Mouse (Mus musculus) thymus, postnatal 4 days (tissue): Measurements from ENCODE around the gene Crocc2.

Experiments used
- DNase-seq: peaks from one replicate; pipeline ENCODE4 v3.0.0; 2021

Crocc2 gene

GRCm38 (mm10) chr1:93168295-93168775, at the start of gene Crocc2:
Gene Crocc2, plus strand, starts transcription at chr1:93168725.
- no peak for DNase-seq

GRCm38 (mm10) chr1:93118816-93119215, 49.7 kb upstream of the Crocc2 start:
- no peak for DNase-seq

GRCm38 (mm10) chr1:93123179-93123854, 45.2 kb upstream of the Crocc2 start:
- DNase-seq: no peak

DNA sequence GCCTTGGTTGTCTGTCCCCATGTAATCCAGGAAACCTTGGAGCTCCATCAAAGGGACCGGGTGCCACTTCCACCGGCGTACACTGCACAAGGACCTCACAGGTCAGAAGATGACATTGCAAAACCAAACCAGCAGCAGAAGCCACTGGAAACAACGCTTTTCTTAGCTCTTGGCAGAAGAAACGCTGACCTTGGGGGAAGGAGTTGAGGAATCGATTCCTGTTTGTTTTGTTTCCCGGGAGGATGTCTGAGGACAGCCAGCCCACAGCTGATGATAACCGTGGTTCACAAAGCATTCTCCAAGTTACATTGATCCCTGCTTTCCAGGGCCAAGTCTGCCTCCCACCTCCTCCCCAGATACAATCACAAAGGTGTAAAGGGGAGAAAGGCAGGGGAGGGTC, 44.5 kb upstream of the Crocc2 start:
- DNase-seq: no peak

- DNase-seq: no peak
These were observed 43.3 kb upstream of the Crocc2 start for GRCm38 (mm10) chr1:93125256-93125655.

DNA sequence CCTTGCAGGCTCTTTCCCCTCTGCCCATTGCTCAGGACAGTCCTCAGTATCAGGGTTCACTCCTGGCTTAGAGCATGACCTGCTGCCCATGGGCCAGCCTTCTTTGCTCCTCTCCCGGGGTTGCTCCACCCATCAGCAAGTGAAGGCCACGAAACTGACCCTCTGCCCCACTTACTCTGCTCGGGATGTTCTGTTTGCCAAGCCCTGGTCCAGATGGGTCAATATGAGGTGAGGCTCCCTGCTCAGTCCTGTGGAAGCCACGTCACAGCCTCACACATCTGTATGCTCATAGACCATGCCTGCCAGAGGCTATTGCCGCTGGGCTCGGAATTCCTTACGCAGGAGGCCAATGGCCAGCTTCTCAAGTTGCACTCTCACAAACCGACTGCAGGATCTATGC, 40.3 kb upstream of the Crocc2 start:
- DNase-seq: no peak

DNA sequence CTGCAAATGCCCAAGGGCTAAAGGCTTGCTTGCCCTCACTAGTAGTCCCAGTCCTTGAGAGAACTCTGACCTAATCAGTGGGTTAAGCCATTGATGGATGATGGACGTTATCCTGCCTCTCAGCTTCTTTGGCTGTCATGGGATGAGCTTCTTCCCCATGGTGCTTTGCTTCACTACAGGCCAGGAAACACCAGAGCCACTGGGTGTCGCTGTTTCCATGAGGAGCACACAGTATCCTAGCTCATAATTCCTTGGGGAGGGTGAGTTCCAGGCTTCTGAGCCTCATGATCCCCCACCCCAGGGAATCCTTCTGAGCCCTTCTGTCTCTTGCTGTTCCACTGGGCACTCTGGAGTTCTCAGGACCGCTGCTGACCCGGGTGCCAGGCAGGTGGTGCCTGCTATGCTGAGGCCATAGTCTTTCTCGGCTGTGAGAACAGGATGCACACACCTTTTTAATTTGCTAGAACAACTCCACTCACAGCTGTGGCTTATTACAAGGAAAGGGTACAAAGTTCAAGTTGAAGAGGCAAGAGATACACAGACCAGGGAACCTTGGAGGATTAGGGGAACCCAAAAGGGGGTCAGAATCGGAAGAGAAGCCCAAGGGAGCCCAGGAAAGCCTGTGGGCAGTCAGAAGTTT, 39.7 kb upstream of the Crocc2 start:
- DNase-seq: peak; percentile 36

DNA sequence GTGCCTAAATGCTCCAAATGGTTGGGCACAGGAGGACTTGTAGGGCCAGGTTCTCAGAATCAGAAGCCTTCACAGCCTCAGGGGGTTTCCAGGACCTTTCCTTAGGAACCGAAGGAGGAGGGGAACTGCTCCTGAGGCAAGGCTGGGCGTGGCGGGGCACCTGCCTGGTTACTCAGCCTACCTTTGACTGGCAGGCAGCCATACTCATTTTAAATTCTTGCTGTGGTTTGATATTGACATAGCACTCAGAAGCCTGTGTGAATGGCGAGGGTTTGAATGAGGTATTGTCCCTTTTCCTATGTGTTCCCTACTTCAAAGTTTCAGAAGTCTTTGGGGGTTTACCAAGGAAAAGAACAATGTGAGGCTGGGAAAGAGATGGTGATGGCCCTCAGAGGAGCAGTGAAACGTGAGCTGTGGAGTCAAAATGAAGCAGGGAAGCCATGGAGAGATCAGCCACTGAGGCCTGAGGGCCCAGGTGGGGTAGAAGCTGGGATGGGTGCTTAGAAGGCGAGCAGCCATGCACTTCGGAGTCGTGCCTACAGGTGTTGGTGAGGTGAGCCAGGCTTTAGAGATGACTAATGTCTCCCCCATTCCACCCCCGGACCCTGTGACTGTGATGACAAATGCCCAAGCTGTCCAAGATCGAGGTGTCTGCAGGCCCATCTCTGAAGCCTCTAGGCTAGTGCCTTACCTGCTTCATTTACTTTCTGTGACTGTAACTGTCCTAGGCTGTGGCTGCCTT, 38.1 kb upstream of the Crocc2 start:
- DNase-seq: no peak

- no peak for DNase-seq
These were observed 35.8 kb upstream of the Crocc2 start for GRCm38 (mm10) chr1:93132676-93133075.

- no peak for DNase-seq
These were observed 33.4 kb upstream of the Crocc2 start, which contains the start of gene Agxt for GRCm38 (mm10) chr1:93135036-93135526. Gene Agxt, plus strand, starts transcription at chr1:93135240.

GRCm38 (mm10) chr1:93138534-93138933, 30.0 kb upstream of the Crocc2 start:
- no peak for DNase-seq

DNA sequence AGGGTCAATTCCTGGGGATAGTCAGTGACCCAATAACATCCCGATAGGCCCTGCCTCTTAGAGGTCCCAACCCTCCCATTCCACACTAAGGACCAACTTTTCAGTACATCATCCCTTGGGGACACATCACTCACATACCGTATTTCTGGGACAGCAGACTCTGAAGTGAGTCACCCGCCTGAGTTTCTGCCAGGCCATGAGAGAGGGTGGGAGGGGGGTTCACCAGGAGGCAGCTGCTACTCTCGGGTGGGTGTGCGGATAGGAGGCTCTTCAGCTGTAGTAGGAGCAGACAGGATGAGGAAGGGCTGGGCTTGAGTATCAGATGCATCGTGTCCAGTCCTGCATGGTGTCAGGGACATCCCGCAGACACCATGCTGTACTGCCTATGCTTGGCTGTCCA, 28.8 kb upstream of the Crocc2 start:
- DNase-seq: no peak

- no peak for DNase-seq
These were observed 25.7 kb upstream of the Crocc2 start for GRCm38 (mm10) chr1:93142871-93143270.

GRCm38 (mm10) chr1:93144176-93144575, 24.3 kb upstream of the Crocc2 start:
- no peak for DNase-seq

DNA sequence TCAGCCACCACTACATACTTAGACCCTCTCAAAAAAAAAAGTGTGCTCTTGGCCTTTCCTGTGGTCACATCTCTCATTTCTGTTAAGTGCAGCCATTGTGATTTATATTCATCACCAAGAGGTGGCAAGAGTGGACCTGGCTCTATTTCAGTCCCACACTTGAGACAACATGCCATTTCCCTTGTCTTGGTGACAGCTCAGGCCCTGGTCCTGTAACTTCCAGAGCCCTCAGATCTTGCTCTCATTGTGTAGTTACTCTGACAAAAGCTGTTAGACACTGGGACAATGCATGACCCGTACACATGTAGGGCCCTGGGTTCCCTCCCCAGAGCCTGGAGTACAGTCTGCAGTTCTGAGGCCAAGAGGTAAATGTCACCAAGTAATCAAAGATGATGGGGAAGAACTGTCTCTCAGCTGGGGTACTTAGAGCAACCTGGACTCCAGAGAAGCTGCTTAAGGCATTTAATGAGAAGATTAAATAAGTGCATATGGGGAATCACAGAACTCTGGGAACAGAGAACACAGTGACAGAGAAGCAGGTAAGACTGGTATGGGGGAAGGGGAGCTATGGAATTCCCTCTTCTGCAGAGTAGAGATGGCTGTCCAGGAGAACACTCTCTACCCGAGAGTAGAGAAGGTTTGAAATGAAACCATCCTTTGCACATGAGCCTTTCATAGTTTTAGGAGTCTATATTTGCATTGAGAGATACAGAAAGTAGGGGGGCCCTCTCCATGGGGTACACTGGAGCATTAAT, 17.4 kb upstream of the Crocc2 start:
- DNase-seq: no peak

DNA sequence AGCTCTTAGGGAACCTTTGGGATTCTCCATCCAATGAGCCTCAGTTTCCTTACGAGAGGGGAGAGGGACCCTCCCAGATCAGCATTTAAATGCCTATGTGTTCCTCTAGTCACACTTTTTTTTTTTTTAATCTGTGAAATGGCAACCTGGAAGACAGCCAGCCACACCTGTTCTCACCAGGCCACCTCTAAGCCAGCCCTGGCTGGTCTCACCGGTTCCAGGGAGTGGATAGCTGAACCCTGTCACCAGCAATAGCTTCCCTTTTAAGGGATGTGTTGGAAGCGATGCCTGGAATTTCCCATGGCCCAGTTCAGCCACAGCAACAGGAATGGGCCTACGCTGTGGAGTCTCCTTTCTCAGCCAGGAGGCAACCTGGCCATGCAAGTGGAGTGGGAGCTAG, 11.0 kb upstream of the Crocc2 start:
- DNase-seq: no peak

DNA sequence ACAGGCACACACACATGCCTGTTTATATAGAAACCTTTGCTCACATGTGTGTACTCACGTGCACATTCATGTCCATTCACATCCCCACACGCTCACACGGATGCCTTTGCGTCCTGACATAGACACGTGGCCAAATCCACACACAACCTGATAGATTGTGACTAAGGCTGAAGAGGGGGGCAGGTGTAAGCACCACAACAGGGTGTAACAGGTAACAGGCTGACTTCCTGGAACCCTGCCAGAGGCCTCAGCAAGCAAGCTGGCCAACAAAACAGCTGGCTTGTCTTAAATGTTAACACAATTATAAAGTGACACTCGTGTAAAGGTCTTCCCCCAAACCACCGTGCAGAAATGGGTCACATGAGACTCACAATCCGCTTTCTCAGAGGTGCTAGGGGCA, 9.6 kb upstream of the Crocc2 start:
- no peak for DNase-seq

GRCm38 (mm10) chr1:93159566-93160500, 8.7 kb upstream of the Crocc2 start:
- no peak for DNase-seq

- no peak for DNase-seq
These were observed 7.9 kb upstream of the Crocc2 start, which contains the start of gene 2310007B03Rik for GRCm38 (mm10) chr1:93160501-93161133. Gene 2310007B03Rik, minus strand, starts transcription at chr1:93160948.

DNA sequence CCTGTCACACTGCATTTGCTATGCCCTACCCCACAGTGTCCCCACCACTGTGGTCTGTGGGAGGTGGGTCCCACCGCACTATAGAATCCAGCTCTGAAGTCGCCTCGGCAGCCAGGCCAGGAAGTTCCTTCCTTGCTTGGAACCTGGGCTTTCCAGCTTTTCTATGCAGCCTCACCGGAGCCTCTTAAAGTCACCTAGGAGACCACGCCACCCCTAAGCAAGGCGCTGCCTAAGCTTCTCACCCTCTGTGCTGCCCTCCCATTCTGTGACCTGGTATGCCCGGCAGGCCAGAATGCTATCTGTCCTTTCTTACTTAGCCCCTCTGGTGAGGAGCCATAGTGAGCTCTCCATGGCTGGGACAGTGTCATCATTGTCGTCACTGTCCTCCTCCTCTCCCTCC, 7.2 kb upstream of the Crocc2 start:
- DNase-seq: no peak

- no peak for DNase-seq
These were observed 6.6 kb upstream of the Crocc2 start for GRCm38 (mm10) chr1:93161921-93162320.
